Mouse (Mus musculus) granulocyte monocyte progenitor cell, adult 5-6 weeks (primary cell): ENCODE measurements around the gene Ap1g2. TPM values are rescaled to one million over a fixed set of nuclear protein-coding genes. Genes with fewer than 3 reads are reported as not detected.

Experiments used
- ATAC-seq: replicated peaks from 2 replicates; pipeline ENCODE4 v1.8.0; 2016; ENCODE audit warnings: mild to moderate bottlenecking, moderate TSS enrichment, inconsistent platforms; ENCODE audit not compliant: poor library complexity, severe bottlenecking
- total RNA-seq, 2 experiments: library from RNA; stranded (forward) in 1 of 2; stranded (reverse) in 1 of 2; fragments of 200-712, 200-1000 nt in 1 of 2; fragments of >200 nt in 1 of 2; fragmentation: Nextera tagmentation in 1 of 2; gene quantifications; 2 replicates each; pipeline ENCODE4 v1.2.3; 2014 to 2017

Ap1g2 gene
- total RNA-seq, 2 experiments from 2014 or later: 15.1 to 87.9 TPM

DNA sequence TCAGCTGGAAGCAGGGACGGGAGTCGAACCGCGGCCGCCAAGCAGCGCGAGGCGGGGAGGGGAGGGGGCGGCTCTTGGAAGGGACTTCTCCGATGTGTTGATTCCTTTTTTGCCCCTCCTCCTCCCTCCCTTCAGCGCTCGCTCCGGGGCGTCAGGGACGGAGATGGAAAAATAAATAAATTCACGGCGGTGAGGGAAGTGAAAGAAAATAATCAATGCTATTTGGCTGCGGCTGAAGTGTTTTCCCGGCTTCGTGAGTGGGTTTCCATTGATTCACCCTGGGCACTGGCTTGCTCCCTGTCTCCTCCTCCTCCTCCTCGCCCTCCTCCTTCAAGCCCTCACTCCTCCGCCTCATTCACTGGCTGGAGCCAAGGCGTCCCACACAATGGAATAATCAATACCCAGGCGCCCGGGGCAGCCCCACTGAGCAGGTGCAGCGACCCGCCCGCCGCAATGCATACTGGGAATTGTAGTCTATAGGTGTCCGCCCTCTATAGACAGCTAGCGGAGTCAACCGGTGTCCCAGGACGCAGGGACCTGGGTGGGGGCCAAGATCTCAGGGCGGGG, 14.3 kb downstream of the Ap1g2 start, which contains the start of gene Zfhx2:
TSS of gene Zfhx2 (minus strand) at position 314 of the 567 bp plus-strand sequence.
- peak; percentile 91 for ATAC-seq

- ATAC-seq: no peak
These were observed 15.1 kb downstream of the Ap1g2 start for GRCm38 (mm10) chr14:55091209-55091865.

DNA sequence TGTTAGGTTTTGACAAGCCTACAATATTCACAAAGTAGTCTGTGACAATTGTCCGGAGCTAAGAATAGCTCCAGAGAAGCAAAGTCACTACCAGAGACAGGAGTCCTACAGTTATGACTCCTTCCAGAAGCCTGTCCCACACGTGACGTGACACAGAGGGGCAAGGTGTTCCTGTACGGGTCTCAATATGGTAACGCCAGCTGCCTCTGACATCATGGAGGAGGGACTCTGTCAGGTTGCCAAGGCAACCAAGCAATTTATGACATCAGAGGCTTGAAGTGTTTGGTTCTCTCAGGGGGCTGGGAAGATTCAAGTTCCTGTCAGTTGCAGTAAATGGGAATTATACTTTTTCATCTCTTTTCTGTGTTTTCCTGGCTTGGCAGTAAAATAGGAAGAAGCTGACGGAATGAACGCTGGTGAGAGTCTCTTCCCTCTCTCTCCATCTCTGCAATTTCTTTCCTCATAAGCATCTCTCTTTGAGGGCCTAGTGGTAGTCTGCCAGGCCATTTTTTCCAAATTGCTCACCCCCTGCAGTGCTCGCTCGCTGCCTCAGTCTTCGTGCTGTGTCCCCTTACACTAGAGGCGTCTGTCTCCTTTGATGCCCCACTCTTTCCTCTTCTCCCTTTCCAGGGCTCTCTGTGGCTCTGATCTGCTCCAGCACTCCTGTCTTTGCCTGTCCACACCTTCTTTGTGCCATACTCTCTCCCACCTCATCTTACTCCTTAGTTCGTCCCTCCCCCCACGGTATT, 17.0 kb downstream of the Ap1g2 start:
- ATAC-seq: peak; percentile 18; the same call in 1 of the 2 replicates

DNA sequence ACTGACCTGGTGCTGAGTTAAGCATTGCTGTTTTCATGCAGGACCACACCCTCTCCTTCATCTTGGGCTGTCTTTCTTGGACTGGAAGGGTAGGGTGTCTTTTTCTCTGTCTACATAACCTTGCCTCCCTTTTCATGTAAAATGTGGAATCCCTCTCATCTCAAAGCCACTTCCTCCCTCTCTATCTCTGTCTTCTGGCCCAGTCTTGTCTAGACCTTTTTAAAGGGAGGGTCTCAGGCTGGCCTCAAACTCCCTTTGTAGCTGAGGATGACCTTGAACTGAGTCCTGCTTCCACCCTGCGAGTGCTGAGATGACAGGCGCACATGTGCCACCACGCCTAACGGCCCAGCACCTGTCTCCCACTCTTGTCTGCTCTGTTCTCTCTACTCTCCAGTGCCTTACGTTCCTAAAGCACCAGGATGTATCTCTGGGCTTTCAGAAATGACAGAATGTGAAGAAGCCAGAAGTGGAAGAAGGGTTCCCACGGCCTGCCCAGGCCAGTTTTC, 20.3 kb downstream of the Ap1g2 start:
- ATAC-seq: no peak

DNA sequence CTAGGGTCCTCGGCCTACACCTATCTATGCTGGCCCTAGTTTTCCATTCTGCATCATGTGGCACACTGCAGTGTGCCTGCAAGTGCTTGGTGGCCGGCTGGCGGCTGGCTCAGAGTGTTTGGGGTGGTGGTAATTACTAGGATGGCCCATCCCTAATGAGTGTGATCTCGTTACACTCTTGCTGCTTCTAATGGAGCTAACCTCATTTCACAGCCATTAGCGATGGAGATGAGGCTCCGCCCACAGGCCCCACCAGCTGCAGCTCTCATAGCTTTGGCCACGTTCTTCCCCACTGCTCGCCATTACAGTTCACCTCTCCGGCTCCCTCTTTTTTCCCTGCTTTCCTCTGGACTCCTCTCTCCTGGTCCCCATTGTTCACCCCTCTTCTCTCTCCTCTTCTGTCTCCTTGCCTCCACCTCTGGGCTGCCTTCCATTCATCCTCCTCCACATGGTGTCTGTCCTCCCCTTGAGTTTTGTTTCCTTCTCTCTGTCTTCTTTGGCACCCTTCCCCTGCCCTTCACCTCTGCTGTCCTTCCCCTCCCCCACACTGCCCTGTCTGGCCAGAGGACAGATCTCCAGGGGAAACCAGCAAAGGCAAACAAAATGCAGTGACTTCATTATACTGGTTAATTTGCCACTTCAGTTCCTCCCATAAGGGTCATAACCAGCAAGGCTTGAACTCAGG, 20.9 kb downstream of the Ap1g2 start:
- ATAC-seq: no peak

GRCm38 (mm10) chr14:55083481-55083880, 22.9 kb downstream of the Ap1g2 start:
- ATAC-seq: no peak

- ATAC-seq: no peak
These were observed 25.3 kb downstream of the Ap1g2 start for GRCm38 (mm10) chr14:55081105-55081504.

DNA sequence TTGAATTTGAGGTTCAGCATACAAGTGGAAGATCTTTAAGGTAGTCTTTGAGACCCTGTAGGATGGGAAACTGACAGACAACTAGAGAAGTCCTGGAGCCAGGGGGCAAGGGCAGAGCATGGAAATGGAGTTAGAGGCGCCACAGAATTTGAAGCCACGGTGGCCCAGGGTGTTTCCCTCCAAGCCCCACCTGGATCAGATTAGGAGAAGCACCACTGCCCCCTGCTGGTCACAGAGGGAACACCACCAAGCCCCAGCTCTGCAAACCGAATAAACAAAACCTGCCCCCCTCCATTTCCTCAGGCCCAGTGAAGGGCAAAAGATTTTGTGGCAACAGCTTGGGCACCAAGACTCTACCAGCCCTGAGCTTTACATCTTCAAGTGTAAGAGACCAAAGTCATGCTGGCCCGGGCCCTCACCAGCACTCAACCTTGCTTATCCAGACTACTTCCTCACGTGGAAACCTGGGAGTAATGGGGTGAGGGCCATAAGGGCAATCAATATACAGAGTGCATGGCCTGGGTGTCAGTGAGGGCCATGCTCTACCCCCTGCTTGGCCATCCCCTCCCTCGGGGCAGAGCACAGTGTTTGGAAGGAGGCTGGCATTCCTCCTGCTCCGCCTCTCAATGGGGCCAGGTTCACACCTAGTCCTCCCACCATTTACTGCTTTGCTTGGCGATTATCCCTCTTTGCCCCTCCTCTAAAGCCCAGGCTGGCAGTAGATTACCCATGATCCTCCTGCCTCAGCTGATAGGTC, 27.0 kb downstream of the Ap1g2 start:
- ATAC-seq: peak; percentile 87

- peak; percentile 31; the same call in 1 of the 2 replicates for ATAC-seq
These were observed 27.9 kb downstream of the Ap1g2 start for GRCm38 (mm10) chr14:55078366-55078989.

DNA sequence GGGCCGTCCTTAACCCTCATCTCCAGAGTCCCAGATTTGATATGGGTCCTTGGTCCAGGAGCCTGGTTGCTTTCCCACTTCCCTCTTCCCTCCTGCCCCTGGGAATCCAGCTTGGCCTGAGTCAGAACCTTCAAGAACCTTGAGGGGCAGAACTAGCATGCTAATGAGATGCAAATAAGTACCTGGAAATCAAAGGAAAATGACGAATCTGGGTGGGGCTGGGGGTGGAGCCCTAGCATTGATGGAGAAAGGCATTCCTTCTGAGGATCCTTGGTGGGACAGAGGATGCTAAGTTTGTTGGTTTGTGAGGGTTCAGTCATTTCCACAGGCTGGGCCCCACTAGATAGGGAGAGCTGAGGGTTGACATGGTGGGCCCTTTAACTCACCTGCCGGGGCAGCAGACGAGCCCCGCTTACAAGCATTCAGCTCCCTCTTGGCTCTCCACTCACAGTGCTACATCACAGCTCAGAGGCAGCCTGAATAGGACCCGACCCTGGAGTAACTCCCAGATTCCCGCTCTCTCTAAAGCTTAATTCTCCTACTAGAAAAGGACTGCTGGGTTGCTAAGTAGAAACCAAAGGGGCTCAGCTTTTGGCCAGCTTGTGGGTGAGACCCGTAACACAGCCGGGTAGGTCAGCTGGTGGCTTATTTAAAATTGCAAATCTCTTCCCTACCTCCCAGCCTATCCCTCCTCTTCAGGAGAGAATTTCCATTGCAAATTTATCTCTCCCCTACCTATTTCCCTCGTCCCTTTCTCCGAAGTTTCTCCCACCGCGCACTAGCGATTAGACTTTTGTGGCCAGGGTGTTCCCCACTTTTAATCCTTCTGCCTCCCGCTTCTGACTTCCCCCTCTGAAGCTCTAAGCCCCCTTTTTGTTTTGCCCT, 28.7 kb downstream of the Ap1g2 start:
- ATAC-seq: no peak

- no peak for ATAC-seq
These were observed 29.4 kb downstream of the Ap1g2 start for GRCm38 (mm10) chr14:55076956-55077355.

- ATAC-seq: no peak
These were observed 30.2 kb downstream of the Ap1g2 start for GRCm38 (mm10) chr14:55076224-55076623.

- ATAC-seq: no peak
These were observed 32.0 kb downstream of the Ap1g2 start for GRCm38 (mm10) chr14:55074416-55074815.

DNA sequence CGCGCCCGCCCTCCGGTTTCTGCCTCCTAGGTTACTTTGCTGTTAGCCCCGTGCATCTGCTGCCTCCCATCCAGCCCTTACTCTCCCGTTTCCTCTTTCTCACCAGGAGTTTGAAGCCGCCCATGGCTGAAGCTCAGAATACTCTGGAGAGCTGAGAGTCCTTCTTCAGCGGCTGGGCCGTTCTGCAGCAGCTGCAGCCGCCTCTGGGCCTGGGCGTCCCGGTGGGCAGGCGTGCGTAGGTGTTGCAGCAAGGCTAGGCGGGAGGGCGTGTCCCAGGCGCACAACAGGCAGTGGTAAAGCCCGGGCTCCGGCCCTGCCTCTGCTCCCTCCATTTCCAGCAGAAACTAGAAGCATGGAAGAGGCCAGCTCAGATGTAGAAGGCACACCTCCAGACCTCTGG, 34.6 kb downstream of the Ap1g2 start:
- no peak for ATAC-seq

DNA sequence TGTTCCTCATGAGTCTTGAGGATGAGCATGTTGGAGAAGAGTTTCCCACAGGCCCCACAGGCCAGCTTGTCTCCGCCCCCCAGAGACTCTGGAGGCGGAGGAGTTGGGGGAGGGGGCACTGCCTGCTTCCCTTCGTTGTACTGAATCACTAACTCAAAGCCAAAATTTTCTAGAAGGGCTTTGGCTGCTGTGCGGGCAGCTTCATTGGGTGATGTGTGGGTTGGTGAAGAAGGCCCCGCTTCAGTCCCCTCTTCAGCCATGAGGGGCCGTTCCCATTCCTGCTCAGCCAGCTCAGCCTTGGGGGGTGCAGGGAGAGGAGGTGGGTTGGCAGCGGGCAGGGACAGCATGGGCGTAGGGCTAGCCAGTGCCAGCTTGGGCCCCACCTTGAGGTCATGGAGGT, 40.4 kb downstream of the Ap1g2 start:
- ATAC-seq: no peak

DNA sequence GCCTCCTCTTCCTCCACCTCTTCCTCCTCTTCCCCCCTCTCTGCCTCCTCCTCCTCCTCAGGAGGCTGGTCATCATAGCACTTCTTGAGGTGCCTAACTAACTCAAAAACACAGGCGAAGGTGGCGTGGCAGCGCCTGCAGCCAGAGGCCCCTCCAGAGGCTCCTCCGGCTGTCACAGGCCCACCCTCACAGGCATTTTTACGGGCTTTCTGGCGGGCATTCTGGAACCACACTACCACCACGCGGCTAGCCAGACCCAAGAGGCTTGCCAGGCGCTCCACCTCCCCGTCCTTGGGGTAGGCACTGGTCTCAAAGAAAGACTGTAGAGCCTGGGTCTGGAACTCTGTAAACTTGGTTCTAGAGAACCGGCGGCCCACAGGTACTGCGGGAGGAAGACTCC, 41.0 kb downstream of the Ap1g2 start:
- no peak for ATAC-seq

DNA sequence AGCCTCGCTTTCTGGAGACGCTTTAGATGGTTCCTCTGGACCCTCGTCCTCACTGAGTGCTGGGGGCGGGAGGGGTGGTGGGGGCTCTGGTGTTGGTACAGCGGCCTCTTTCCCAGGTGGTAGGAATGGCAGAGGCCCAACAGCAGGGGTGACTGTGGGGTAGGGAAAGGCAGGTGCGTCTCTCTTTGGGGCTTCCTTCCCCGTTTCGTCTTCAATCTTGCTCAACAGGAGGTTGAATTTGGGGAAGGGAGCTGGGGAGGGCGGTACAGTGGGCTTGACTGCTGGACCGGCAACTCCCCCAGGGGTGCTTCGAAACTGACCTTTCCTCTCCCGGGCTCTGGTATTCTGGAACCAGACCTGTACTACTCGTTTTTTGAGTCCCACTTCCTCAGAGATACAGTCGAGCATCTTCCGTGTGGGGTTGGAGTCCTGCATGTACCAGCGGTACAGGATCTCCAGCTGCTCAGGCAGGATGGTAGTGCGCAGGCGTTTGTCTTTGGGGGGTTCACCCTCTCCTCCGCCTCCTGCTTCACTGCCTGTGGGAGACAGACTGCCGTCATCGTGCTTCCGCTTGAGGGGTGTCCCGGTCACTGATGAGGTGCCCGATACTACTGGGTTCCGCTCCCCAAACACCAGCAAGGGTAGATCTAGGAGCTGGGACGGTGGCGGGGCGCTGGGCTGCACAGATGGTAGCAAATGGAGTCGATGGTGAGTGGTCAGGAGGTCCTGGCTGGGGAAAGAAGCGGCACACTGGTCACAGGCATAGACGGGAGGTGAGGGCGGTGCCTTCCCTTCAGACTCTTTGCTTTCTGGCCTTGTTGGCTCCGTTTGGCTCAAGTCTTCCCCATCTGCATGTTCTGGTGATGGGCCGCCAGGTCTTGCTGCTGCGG, 41.7 kb downstream of the Ap1g2 start:
- ATAC-seq: no peak; the same call in 1 of the 2 replicates
